Mouse (Mus musculus): ENCODE data around the gene Psmg4.

- no peak for TF ChIP-seq CTCF (IDR thresholded peaks at IDR 0.05; ENCODE audit: borderline replicate concordance, extremely low read depth, insufficient read depth, insufficient read length)
- no peak for TF ChIP-seq POLR2A (IDR thresholded peaks at IDR 0.05; ENCODE audit: borderline replicate concordance, extremely low read depth, insufficient read depth, insufficient read length, poor library complexity, severe bottlenecking)
These were observed 50.0 kb downstream of the Psmg4 start for GRCm38 (mm10) chr13:34212735-34213212.

All from brain, embryonic 14.5 days (tissue).